Mouse (Mus musculus): ENCODE results near the gene Shtn1. TPM values are rescaled to one million over a fixed set of nuclear protein-coding genes. Genes with fewer than 3 reads are reported as not detected.
A peak's percentile ranks its signal among the peaks of the same experiment; 100 is the strongest.

Shtn1 gene
- polyA plus RNA-seq, 1 experiment from 2014 or later: 24.0 TPM

DNA sequence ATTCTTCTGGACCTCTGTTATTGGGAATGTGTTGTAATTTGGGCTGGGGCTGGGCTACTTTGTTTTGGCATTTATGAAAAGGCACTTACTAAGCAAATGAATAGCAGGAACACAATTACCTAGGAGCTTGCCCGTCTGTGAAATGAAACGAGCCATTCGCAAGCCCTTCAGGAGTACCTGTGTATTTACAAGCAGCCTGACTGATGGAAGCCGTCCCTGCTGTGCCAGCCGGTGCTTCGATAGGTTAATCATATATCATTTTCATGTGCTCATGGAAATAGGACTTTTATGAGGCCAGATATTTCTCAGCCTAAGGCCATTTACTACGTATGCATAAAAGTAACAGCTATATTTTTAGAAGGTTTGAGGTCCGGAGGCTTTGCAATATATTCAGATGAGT is 112.9 kb downstream of the Shtn1 start:
- Histone ChIP-seq H3K27ac (no peak overlapping the region), H3K27me3 (peaks cover 49% of the 10 kb centered on the region), H3K9ac (no peak overlapping the region), H3K36me3 (ENCODE audit: poor library complexity, severe bottlenecking) (no peaks in the 10 kb centered on the region), H3K9me3 (replicated peaks) (no peaks in the 10 kb centered on the region), H3K4me2 (no peak overlapping the region), H3K4me3 (no peak overlapping the region), H3K4me1 (no peaks in the 10 kb centered on the region; the same call in 1 of the 2 replicates)
- WGBS: 50% methylated on average over 8 of the region's 8 CpGs
- no peak for ATAC-seq

DNA sequence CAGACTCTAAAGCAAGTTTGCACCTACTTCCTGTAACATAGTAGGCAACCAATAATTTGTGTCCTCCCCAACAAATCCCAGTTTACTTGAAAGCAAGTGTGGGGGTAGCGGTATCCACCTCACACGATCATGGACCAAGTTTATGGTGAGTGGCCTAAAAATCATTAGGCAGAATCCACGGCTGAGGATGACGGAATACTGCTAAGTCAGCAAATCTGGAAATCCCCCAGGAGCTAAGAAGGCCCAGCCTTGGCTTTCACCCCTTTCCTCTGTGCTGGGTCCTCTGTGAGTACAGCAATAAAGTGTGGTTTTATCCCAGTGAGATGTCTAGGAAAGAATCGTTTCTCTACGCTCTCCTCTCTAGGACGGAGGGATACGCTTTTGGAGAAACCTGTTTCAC is 121.1 kb downstream of the Shtn1 start:
- Histone ChIP-seq H3K9me3 (replicated peaks) (no peaks in the 10 kb centered on the region), H3K4me3 (no peak overlapping the region), H3K36me3 (ENCODE audit: poor library complexity, severe bottlenecking) (no peaks in the 10 kb centered on the region), H3K27me3 (peaks cover 45% of the 10 kb centered on the region), H3K4me2 (no peak overlapping the region), H3K9ac (no peak overlapping the region), H3K27ac (no peak overlapping the region), H3K4me1 (peaks cover 5% of the 10 kb centered on the region; the same call in 1 of the 2 replicates)
- no peak for ATAC-seq
- 95% methylated on average over 8 of the region's 8 CpGs for WGBS

DNA sequence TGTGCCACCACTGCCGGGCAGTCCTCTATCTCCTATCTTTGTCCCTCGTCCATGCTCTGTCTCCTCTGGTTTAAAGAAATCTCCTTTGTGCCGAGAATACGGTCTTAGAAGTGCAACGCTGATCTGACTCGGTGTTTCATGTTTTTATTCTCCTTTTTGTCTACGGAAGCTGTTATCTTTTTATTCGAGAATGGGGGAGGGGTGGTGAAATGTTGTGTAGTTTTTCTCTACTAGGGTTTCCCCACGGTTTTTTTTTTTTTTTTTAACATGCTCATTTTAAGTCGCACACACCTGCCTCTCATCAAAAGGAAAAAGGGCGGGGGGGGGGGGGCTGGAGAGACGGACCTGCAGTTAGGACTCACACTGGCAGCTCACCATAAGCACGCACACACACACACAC is 123.7 kb downstream of the Shtn1 start:
- WGBS: 82% methylated on average over 12 of the region's 13 CpGs

DNA sequence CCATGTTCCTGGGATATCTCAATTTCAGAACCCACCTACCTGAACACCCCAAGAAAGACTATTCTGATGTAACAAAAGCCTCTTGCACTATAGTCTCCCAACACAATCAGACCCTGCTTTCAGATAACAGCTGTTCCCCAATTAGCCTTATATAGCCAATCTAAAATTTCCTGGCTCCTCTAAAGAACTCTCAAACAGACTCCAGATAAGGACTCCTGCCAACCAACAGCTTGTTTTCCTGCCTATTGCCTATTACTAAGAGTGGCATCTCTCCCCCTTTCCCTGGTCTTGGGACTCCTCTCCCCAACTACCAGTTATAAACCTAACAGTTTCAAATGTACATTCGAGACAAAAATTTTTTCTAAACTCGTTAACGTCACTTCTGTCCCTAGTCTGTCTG is 124.4 kb downstream of the Shtn1 start:
- Histone ChIP-seq H3K4me3 (no peak overlapping the region), H3K4me1 (peaks cover 5% of the 10 kb centered on the region; the same call in 1 of the 2 replicates), H3K4me2 (no peak overlapping the region), H3K9ac (no peak overlapping the region), H3K36me3 (ENCODE audit: poor library complexity, severe bottlenecking) (no peaks in the 10 kb centered on the region), H3K27me3 (peaks cover 56% of the 10 kb centered on the region), H3K27ac (no peak overlapping the region), H3K9me3 (replicated peaks) (no peaks in the 10 kb centered on the region)
- WGBS: 77% methylated on average over 3 of the region's 3 CpGs
- ATAC-seq: no peak

More for the DNA sequence above, 123.7 kb downstream of the Shtn1 start:
- no peak overlapping the region for H3K9ac ChIP-seq
- no peaks in the 10 kb centered on the region for H3K36me3 ChIP-seq (ENCODE audit: poor library complexity, severe bottlenecking)
- H3K27me3 ChIP-seq: peaks cover 48% of the 10 kb centered on the region
- peaks cover 5% of the 10 kb centered on the region; the same call in 1 of the 2 replicates for H3K4me1 ChIP-seq
- H3K9me3 ChIP-seq (replicated peaks): no peaks in the 10 kb centered on the region
- ATAC-seq: no peak
- H3K4me3 ChIP-seq: no peak overlapping the region
- no peak overlapping the region for H3K27ac ChIP-seq
- no peak overlapping the region for H3K4me2 ChIP-seq

DNA sequence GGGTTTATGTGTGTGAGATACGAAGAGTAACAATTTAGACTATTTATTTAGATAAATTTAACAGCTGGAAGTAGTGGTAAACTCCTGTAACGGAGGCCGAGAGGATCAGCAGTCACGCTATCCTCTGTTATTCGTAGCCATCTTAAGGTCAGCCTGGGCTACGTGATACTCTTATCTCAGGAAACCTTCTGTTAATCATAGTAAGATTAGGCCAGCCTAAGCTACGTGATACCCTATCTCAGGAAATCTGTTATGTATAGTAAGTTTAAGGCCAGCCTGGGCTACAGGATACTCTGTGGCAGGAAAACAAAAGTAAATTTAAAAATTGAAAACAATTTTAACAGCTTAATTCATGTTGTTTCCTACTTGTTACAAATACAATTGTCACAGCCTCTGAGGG is 129.9 kb downstream of the Shtn1 start:
- H3K27me3 ChIP-seq: peaks cover 47% of the 10 kb centered on the region
- WGBS: 89% methylated on average over 7 of the region's 7 CpGs
- H3K27ac ChIP-seq: no peak overlapping the region
- H3K4me3 ChIP-seq: no peak overlapping the region
- H3K36me3 ChIP-seq (ENCODE audit: poor library complexity, severe bottlenecking): no peaks in the 10 kb centered on the region
- H3K4me2 ChIP-seq: no peak overlapping the region
- no peak overlapping the region for H3K9ac ChIP-seq
- H3K4me1 ChIP-seq: peaks cover 15% of the 10 kb centered on the region
- no peak for ATAC-seq
- no peaks in the 10 kb centered on the region for H3K9me3 ChIP-seq (replicated peaks)

DNA sequence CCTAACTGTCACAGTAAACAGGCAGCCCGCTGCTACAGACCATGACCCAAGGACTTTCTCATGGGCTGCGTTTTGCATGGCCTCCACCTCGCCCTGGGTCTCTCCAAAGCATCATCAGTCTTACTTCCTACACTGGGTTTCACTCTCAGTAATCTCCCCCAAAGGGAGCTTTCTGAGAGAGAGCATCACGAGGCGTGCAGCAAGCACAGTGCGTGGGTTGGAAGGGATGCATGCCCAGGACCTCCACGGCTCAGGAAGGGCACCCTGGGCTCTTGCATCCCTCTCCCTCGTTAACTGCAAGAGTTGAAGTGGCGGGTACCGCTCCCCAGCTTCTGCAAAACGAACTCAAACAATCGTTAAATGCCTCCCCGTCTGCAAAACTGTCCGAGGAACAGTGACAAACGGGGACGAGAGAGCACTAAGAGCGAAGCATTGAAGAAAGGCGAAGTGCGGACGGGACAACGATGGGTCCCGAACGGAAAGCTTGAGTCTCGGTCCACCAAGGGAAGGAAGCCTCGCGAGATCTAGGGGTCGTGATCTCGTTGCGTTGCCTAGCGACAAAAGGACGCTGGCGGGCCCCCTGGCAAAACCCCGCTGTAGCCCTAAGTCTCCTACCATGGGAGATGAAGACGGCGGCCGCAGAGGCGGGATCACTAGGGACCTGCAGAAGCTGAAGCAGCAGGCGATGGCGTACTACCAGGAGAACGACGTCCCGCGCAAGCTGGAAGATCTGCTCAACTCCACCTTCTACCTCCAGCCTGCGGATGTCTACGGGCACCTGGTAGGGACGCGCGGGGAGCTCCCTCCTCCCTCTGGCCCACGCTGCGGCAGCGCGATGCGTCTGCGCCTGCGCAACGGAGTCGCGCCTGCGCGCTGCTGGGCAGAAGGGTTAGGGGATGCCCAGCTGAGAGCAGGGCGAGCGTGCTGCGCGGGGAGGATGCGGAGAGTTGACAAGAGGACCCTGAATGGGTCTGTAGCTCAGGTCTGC is 132.8 kb downstream of the Shtn1 start, which contains the start of the genes Eno4 and Hspa12a:
Eno4 (plus strand) TSS at position 585 of the 988 bp plus-strand sequence.
Hspa12a (minus strand) TSS at position 814 of the 988 bp plus-strand sequence.
- Histone ChIP-seq H3K9ac (peak within 1 kb of the TSS; percentile 80), H3K27me3 (peaks cover 47% of the 10 kb centered on the region), H3K36me3 (ENCODE audit: poor library complexity, severe bottlenecking) (no peaks in the 10 kb centered on the region), H3K27ac (peak within 1 kb of the TSS; percentile 75), H3K4me1 (peaks cover 15% of the 10 kb centered on the region), H3K4me2 (peak within 1 kb of the TSS; percentile 91), H3K4me3 (peak within 1 kb of the TSS; percentile 61), H3K9me3 (replicated peaks) (no peaks in the 10 kb centered on the region)
- WGBS: under 1% methylated on average over 65 of the region's 65 CpGs
- ATAC-seq: peak; percentile 97

DNA sequence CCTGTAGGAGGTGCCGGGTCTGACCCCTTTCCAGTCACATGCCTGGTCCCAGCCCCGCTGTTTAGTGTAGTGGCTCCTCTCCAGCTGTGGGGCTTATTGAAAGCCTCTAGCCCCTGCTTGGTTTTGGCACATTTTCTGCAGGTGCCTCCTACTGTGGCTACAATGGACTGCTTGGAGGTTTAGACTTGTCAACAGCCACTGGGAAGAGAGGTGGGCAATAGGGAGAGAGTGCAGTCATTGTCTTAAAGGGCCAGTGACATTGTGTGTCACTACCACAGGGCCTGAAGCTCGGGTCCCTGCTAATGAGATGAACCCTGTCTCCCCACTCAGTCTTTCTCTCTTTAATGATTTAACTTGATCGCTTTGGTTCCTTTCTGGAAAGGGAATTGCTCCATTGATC is 142.8 kb downstream of the Shtn1 start:
- peaks cover 45% of the 10 kb centered on the region for H3K4me1 ChIP-seq
- H3K4me2 ChIP-seq: no peak overlapping the region
- 1% methylated on average over 4 of the region's 4 CpGs for WGBS
- ATAC-seq: 0 out of 2 replicates have a peak, but pooled peaks have one; percentile 22
- no peak overlapping the region for H3K4me3 ChIP-seq
- H3K27ac ChIP-seq: no peak overlapping the region
- H3K27me3 ChIP-seq: peaks cover 83% of the 10 kb centered on the region
- H3K9ac ChIP-seq: no peak overlapping the region
- no peaks in the 10 kb centered on the region for H3K9me3 ChIP-seq (replicated peaks)
- no peaks in the 10 kb centered on the region for H3K36me3 ChIP-seq (ENCODE audit: poor library complexity, severe bottlenecking)

DNA sequence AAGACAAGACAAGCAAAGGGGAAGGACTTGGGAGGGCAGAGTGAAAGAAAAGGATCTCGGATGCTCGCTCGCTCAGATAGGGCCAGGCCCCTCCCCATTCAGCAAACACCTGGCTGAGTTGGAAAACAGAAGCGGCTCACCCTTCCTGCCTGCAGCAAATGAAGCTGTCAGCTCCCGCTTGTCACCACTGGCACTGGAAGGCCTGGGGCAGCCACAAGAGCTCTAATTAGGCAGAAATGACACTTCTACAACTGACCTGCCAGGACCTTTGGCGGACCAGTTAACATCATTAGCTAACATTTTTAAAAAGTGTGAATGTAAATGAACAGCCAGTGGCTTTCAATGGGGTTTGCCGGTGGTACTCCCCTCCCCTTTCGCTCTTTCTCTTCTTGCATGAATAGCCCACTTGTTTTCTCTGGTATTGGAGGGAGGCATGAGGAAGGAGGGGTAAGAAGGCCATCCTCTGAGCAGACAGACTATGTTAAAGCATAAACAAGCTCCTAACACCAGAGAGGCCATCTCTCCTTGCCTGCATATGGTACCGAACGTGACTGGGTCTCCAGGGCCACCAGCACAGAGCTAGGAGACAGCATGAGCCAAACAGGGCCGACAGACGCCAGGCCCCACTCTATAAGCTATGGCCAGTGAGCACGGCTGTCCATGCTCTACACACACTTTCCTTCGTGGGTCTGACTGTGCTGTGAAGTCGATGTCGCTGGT is 144.7 kb downstream of the Shtn1 start:
- WGBS: 8% methylated on average over 16 of the region's 16 CpGs
- Histone ChIP-seq H3K4me3 (no peak overlapping the region), H3K4me2 (peak overlapping the region; percentile 38), H3K27ac (peak overlapping the region; percentile 15), H3K9me3 (replicated peaks) (no peaks in the 10 kb centered on the region), H3K9ac (peak overlapping the region; percentile 41; the same call in 1 of the 2 replicates), H3K27me3 (peaks cover 86% of the 10 kb centered on the region), H3K4me1 (peaks cover 39% of the 10 kb centered on the region), H3K36me3 (ENCODE audit: poor library complexity, severe bottlenecking) (no peaks in the 10 kb centered on the region)
- ATAC-seq: peak; percentile 77

Other genes starting within 250 kb of the Shtn1 start
- 1.5 and 1.7 TPM in 2 replicates for gene Eno4, start 132.7 kb downstream of the Shtn1 start, polyA plus RNA-seq (2015; fragmentation: Nextera tagmentation; extraction: Ambion mirVana)
- 18.7 and 19.0 TPM in 2 replicates for gene Hspa12a, start 132.4 kb downstream of the Shtn1 start, polyA plus RNA-seq (2015; fragmentation: Nextera tagmentation; extraction: Ambion mirVana)
- 0.90 and 1.0 TPM in 2 replicates for gene Vax1, start 94.0 kb upstream of the Shtn1 start, polyA plus RNA-seq (2015; fragmentation: Nextera tagmentation; extraction: Ambion mirVana)
- gene Kcnk18, start 143.1 kb upstream of the Shtn1 start, polyA plus RNA-seq (2015; fragmentation: Nextera tagmentation; extraction: Ambion mirVana): not detected in 2 replicates
- gene Slc18a2, start 184.8 kb upstream of the Shtn1 start, polyA plus RNA-seq (2015; fragmentation: Nextera tagmentation; extraction: Ambion mirVana): 26.1 and 28.6 TPM in 2 replicates
- 5.0 and 7.9 TPM in 2 replicates for gene Rps12-ps3, start 246.2 kb upstream of the Shtn1 start, polyA plus RNA-seq (2015; fragmentation: Nextera tagmentation; extraction: Ambion mirVana)